Mouse (Mus musculus) intestine, postnatal 0 days (tissue): ENCODE results near the gene Smok2b. TPM values are rescaled to one million over a fixed set of nuclear protein-coding genes. Genes with fewer than 3 reads are reported as not detected.
"Not testable (repeated sequence)": the region's sequence is repeated elsewhere in the genome, so short reads cannot be mapped to it uniquely, and the experiment has no call there.

ENCODE experiments used
- ATAC-seq: fragments of 200-750 bp; cut with Nextera tagmentation; 2 replicates; pipeline ENCODE4 v1.8.0; 2017; ENCODE audit warnings: mild to moderate bottlenecking, moderate TSS enrichment, moderate library complexity
- H3K27ac ChIP-seq: fragments of 300-500 bp; sonication (generic); 2 replicates; pipeline ENCODE4 v1.5.1; 2014; ENCODE audit warnings: mild to moderate bottlenecking, low read depth, low read length, moderate library complexity
- H3K27me3 ChIP-seq: fragments of 300-500 bp; sonication (generic); replicated peaks from 2 replicates; pipeline ENCODE4 v1.6.1; 2014; ENCODE audit warnings: low read length, mixed read lengths; ENCODE audit not compliant: control insufficient read depth, insufficient read depth
- H3K36me3 ChIP-seq: fragments of 300-500 bp; sonication (generic); 2 replicates; pipeline ENCODE4 v1.6.1; 2014; ENCODE audit warnings: mild to moderate bottlenecking, moderate library complexity; ENCODE audit not compliant: control insufficient read depth, insufficient read depth
- H3K4me1 ChIP-seq: fragments of 300-500 bp; sonication (generic); replicated peaks from 2 replicates; pipeline ENCODE4 v1.6.1; 2014; ENCODE audit warnings: antibody characterized with exemption, low read length, mixed read lengths; ENCODE audit not compliant: control insufficient read depth, insufficient read depth
- H3K4me2 ChIP-seq: fragments of 300-500 bp; sonication (generic); replicated peaks from 2 replicates; pipeline ENCODE4 v1.6.1; 2014; ENCODE audit warnings: low read depth, mild to moderate bottlenecking, moderate library complexity
- H3K4me3 ChIP-seq: fragments of 300-500 bp; sonication (generic); 2 replicates; pipeline ENCODE4 v1.5.1; 2014; ENCODE audit warnings: low read depth, low read length
- H3K9ac ChIP-seq: fragments of 300-500 bp; sonication (generic); 2 replicates; pipeline ENCODE4 v1.6.1; 2014; ENCODE audit warnings: mild to moderate bottlenecking, low read depth, low read length
- H3K9me3 ChIP-seq: fragments of 300-500 bp; sonication (generic); 2 replicates; pipeline ENCODE4 v1.6.1; 2016; ENCODE audit warnings: mixed run types; ENCODE audit not compliant: control insufficient read depth
- CTCF ChIP-seq: sonication (generic); IDR thresholded peaks from 2 replicates; pipeline ENCODE4 v1.5.1; 2016; ENCODE audit warnings: low read depth, mild to moderate bottlenecking, control low read depth, antibody characterized with exemption, moderate library complexity
- WGBS: fragments of 180-500 bp; shearing (Covaris S2); extraction: QIAGEN DNeasy Blood & Tissue Kit; methylation state at CpG from one replicate; pipeline ENCODE4 v1.1.7; 2014; 5-methylcytosine and 5-hydroxymethylcytosine counted together
- polyA plus RNA-seq: library from polyadenylated mRNA; unstranded; fragments of >200 nt; fragmentation: Nextera tagmentation; extraction: Ambion mirVana; gene quantifications from 2 replicates; pipeline ENCODE4 v1.2.1, GENCODE M21; 2015

The Smok2b gene
- polyA plus RNA-seq, 1 experiment from 2014 or later: not detected

DNA sequence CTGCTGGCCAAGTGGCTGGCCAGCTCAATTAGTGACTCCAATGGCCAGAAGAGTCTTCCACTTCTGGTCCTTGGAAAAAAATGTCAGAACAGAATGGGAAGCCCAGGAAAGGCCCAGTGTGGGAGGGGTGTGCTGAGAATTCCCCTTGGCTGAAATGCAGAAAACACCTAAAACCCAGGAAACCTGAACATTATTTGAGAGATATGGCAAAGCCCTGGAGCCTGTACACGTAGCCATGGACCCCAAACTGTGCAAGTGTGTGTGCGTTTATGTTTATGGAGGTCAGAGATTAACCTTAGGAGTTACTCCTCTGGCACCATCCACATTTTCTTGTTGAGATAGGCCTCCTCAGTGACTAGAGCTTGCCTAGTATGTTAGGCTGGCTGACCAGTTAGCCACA, 31.2 kb upstream of the Smok2b start:
- not testable (repeated sequence) for H3K9ac ChIP-seq, H3K27ac ChIP-seq, H3K4me2 ChIP-seq, H3K4me3 ChIP-seq, H3K4me1 ChIP-seq, H3K36me3 ChIP-seq, ATAC-seq, H3K27me3 ChIP-seq
- WGBS: 69% methylated on average over 2 of the region's 2 CpGs
- H3K9me3 ChIP-seq: peaks cover 21% of the 10 kb centered on the region

DNA sequence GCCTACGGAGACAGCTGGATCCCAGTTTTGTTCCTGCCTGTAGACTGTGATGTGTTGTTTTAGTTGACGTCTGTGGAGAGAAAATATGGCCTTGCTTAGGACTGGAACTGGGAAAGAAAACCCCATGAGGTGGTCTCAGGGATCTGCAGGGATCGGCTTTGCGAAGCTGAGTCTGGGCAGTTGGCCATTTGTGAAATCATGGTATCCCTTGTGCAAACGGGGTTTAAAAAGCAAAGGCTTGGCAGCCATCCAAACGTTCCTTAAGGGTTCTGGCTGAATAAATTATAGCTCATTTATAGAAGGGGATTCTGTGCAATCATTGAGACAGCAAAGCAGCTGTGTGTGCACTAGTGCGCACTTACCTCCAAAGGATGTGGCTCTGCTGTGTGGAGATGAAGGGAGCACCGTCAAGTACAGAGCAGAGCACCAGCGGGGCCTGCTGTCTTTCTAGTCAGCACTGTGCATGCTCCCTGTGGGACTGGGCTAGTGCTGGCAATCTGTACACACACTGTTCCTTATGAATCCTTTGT, 30.1 kb upstream of the Smok2b start:
- not testable (repeated sequence) for H3K4me1 ChIP-seq, ATAC-seq
- 78% methylated on average over 8 of the region's 9 CpGs for WGBS

DNA sequence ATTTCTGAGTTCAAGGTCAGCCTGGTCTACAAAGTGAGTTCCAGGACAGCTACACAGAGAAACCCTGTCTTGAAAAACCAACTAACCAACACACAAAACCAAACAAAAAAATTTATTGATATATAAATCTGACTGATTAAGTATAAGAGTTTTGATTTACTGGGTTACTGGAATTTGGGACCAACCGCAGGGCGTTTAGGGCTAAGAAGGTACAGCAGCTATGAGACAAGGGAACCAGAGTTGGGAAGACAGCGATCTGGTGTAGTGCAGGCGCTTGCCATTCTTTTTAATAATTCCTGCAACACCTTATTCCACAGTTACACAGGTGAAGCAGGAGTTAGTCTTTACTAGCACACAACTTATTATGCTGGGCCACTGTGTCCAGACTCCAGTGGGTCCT, 28.5 kb upstream of the Smok2b start:
- H3K9me3 ChIP-seq: peaks cover 21% of the 10 kb centered on the region
- H3K9ac ChIP-seq, H3K36me3 ChIP-seq, H3K27me3 ChIP-seq, H3K27ac ChIP-seq, ATAC-seq, H3K4me2 ChIP-seq, H3K4me1 ChIP-seq, H3K4me3 ChIP-seq: not testable (repeated sequence)
- WGBS: 83% methylated on average over 4 of the region's 4 CpGs

More for the DNA sequence above, 30.1 kb upstream of the Smok2b start:
- not testable (repeated sequence) for H3K4me2 ChIP-seq, H3K4me3 ChIP-seq, H3K9ac ChIP-seq, H3K27me3 ChIP-seq, H3K27ac ChIP-seq, H3K36me3 ChIP-seq
- peaks cover 21% of the 10 kb centered on the region for H3K9me3 ChIP-seq

DNA sequence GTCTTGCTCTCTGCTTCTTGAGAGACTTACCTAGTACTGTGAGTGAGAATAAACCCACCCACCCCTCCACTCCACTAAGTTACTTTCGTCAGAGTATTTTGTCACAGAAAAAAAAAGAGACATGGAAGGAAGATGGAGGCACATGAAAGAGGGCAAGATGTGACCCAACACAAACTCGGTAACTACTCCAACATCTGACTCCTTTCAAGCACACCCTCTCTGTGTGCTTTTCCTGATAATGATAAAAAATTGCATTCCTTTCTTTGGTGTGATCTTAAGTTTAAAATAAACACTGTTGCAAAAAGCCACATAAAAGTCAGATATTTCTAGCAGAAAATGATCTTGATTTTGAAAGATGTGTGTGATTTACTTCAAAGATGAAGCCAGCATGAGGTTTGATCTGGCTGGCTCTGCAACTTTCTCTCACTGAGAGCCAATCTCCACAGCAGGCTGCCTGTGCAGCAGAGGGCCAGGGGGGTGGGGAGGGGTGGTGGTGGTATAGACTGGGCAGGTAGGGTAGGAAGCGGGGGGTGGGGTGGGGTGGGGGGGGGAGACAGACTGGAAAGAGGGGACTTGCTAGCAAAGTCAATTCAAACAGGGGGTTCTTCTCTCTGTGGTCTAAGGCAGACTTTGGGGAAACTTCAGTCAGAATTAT, 27.5 kb upstream of the Smok2b start:
- H3K9ac ChIP-seq, H3K4me2 ChIP-seq, H3K27me3 ChIP-seq, H3K36me3 ChIP-seq, H3K4me1 ChIP-seq, ATAC-seq, H3K27ac ChIP-seq, H3K4me3 ChIP-seq: not testable (repeated sequence)
- WGBS: 85% methylated on average over 2 of the region's 3 CpGs
- peaks cover 31% of the 10 kb centered on the region for H3K9me3 ChIP-seq

DNA sequence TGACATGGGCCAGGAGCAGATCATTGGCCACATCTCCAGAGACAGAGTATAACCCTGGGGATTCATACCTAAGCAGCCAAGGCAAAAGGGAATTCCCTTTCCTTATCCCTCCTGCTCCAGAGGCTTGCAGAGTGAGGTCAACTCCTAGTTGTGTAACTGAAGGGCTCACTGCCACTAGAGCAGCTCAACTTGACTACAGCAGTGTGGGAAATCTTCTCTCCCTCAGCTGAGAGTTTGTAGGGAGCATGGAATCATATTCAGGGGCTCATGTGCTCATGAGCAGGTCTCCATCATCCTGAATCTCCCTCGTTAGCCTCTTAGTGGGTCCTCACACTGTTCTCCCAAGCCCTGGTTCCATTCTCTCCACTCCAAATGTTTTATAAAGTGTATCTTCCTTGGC, 24.8 kb upstream of the Smok2b start:
- not testable (repeated sequence) for H3K27ac ChIP-seq, ATAC-seq, H3K27me3 ChIP-seq, H3K36me3 ChIP-seq, H3K4me1 ChIP-seq, H3K4me2 ChIP-seq, H3K4me3 ChIP-seq, H3K9ac ChIP-seq
- WGBS: 81% methylated on average over 1 of the region's 1 CpGs
- peaks cover 32% of the 10 kb centered on the region for H3K9me3 ChIP-seq

DNA sequence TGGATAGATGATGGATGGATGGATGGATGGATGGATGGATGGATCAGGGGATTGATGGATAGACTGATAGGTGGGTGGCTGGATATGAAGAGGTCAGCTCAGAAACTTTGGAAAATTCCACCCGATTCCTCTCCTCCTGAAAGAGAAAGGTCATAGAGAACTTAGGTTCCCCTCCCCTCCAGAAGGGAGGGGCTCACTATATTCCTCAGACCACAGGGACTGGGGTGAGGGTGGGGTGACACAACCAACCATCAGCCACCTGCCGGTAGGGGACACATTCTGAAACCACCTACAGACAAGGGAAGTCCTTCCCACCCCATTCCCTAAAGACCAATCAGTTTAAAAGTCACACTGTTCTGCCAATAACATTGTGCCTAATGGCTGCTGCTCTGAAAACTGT, 23.6 kb upstream of the Smok2b start:
- H3K4me1 ChIP-seq: no peaks in the 10 kb centered on the region
- TF ChIP-seq CTCF: no peak
- ATAC-seq: 0 out of 2 replicates have a peak, but pooled peaks have one; percentile 22
- H3K4me2 ChIP-seq: no peak overlapping the region
- peaks cover 30% of the 10 kb centered on the region for H3K9me3 ChIP-seq
- no peaks in the 10 kb centered on the region for H3K27me3 ChIP-seq
- WGBS: 85% methylated on average over 2 of the region's 2 CpGs
- H3K27ac ChIP-seq: no peak overlapping the region
- H3K9ac ChIP-seq: no peak overlapping the region
- no peak overlapping the region for H3K4me3 ChIP-seq
- H3K36me3 ChIP-seq: no peaks in the 10 kb centered on the region

DNA sequence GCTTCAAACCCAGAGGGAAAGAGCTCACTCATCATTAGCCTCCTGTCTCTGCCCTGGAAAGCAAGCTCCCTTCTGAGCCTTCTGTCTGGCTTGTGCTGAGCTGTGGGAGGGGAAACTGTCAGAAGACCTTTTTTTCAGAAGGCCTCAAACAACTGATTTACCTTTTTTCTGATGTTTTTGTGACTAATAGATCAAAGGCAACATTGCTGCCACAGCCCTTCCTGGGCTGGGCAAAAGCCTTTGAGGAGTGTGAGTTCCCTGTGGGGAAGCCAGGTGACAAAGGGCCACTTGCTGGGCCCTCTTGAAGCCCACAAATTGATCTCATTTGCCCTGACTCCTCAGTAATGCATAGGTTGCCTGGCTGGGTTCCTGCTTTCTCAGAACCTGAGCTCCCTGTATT, 21.6 kb upstream of the Smok2b start:
- H3K4me1 ChIP-seq, H3K4me3 ChIP-seq, ATAC-seq, H3K4me2 ChIP-seq, H3K27me3 ChIP-seq, H3K27ac ChIP-seq, H3K9ac ChIP-seq, H3K36me3 ChIP-seq: not testable (repeated sequence)
- H3K9me3 ChIP-seq: peaks cover 48% of the 10 kb centered on the region
